Mouse (Mus musculus) inflammation-experienced regulatory T-cells, adult 16 weeks (primary cell): ENCODE measurements around the gene Ppp1r14d. TPM values are rescaled to one million over a fixed set of nuclear protein-coding genes. Genes with fewer than 3 reads are reported as not detected.

Source experiments
- polyA plus RNA-seq: library from polyadenylated mRNA; unstranded; fragments of 100-300 nt; shearing (Covaris generic); gene quantifications from one replicate; pipeline ENCODE4 v1.2.1, GENCODE M21; 2017

Ppp1r14d gene
- polyA plus RNA-seq: not detected

DNA sequence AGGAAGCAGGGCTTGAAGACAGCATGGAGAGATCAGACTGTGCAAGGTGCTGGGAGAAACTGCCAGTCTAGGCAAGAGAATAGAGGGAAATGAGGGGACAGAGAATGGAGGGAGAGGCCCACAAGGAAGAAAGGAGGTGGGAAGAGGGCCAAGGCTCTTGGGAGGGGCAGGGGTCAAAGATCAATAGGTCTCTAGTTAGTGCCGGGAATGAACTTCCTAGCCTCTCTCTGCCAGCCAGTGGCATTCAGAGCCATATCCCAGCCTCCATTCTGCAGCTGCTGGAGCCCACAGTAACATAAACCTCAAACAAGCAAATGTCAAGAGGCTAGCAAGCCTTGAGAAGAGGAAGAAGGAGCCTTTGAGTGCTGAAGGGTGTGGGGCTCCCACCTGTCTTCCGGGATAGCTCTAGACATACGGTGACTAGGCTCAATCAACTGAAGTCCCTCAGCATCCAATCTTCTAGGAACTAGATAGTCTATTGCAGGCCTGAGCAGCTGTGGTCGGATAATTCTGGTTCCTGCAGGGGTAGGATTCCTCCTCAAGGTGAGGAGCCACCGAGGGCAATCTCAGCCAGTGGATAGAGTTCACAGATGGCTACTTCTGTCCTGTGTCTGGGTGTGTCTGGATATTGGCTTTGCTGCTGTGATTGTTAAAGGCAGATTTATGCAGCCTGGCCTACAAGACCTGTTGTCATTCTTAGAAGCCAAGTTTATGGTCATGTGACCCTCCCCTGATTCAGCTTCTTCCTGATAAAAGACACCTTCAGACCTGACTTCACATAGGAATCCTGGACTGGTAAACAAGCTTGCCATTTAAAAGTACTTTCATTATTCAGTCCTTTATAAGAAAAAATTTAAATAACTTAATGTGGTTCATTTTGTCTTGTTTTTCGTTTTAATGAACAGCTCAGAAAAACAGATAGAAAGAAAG is at the start of gene Ppp1r14d:
Gene Ppp1r14d, minus strand, starts transcription at position 132 of the 930 bp plus-strand sequence.

DNA sequence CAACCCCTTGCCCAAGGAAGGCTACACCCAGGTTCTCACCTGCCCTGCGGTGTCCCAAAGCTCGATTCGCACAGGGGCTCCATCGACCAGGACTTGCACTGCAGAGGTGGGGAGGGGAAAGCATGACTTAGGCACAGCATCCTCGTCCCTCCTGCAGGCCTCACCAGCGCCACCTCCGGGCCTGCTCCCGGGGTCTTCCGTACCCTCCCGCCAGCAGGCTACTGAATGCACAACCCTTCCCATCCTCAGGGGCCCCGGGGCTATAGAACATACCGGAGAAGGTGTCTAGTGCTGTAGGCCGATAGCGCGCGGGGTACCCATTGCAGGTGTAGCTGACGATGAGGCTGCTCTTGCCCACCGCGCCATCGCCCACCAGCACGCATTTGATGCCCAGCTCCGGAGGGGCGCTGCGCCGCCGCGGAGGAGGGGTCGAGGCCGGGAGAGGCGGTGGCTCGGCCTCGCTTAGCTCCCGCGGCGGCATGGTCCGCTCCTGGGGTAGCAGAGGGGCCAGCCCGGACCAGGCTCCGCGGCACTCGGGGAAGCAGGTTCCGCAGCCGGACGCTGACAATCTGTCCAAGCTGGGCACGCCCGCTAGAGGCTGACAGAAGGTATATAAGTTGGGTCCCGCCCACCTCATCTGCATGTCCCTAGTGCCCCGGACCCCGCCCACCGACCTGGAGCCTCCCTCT is 41.1 kb upstream of the Ppp1r14d start, which contains the start of gene Rhov:
Gene Rhov, minus strand, starts transcription at position 630 of the 689 bp plus-strand sequence.

GRCm38 (mm10) chr2:119237210-119237870 is 7.6 kb upstream of the Ppp1r14d start, which contains the start of gene Spint1:
Spint1 (plus strand) TSS chr2:119237362.

DNA sequence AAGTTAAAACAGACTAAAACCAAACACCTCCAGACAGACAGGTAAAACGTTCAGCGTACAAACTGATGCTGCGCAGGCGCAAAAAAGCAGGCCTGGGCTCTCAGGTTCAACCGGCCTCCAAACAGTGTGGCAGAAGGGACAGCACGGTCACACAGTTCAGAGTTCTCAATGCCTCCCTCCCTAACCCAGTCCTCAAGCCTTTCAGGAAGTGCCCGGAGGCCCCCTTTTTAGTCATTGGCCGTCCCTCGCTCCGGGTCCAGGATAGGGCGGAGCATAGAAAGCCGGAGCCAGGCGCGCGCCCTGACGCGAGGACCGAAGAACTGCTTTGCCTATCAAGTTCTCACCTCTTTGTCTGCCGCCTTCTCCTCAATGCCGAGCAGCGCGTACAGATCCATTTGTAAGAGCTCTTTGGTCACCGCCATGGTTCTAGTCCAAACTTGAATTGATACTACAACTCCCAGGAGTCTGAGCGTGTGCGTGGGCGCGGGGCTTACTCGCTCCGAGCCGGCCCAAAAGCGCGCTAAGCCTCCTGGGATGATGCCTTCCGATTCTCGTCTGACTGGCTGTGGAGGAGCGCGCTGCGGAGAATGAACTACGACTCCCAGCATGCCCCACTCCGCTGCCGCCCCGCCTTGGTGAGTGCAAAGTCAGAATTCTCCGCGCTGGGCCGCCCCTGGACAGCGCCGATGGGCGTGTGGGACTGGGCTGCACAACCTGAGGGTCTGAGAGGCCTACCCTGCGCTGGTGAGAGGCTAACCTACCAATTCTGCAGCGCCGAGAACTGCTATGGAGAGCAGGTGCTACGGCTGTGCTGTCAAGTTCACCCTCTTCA is 21.1 kb downstream of the Ppp1r14d start, which contains the start of the genes Zfyve19 and Dnajc17:
Gene Zfyve19, plus strand, starts transcription at position 274 of the 832 bp plus-strand sequence.
Gene Dnajc17, minus strand, starts transcription at position 452 of the 832 bp plus-strand sequence.

GRCm38 (mm10) chr2:119173991-119174651 is 55.6 kb downstream of the Ppp1r14d start, which contains the start of gene Gm14137:
Gm14137 (plus strand) TSS chr2:119174509.

Other genes with a start within 250 kb of the Ppp1r14d start
- gene Ccdc32, start 200.5 kb downstream of the Ppp1r14d start, polyA plus RNA-seq: 27.1 TPM
- gene Rpusd2, start 195.1 kb downstream of the Ppp1r14d start, polyA plus RNA-seq: 3.0 TPM
- 3.4 TPM for gene Knl1, start 182.8 kb downstream of the Ppp1r14d start, polyA plus RNA-seq
- 8.4 TPM for gene Rad51, start 117.1 kb downstream of the Ppp1r14d start, polyA plus RNA-seq
- 25.7 TPM for gene Rmdn3, start 72.9 kb downstream of the Ppp1r14d start, polyA plus RNA-seq
- not detected for gene Gchfr, start 62.1 kb downstream of the Ppp1r14d start, polyA plus RNA-seq
- gene Gm14137, start 55.4 kb downstream of the Ppp1r14d start, polyA plus RNA-seq: 0.90 TPM
- 69.5 TPM for gene Zfyve19, start 21.3 kb downstream of the Ppp1r14d start, polyA plus RNA-seq
- gene Dnajc17, start 21.1 kb downstream of the Ppp1r14d start, polyA plus RNA-seq: 16.6 TPM
- gene Spint1, start 7.5 kb upstream of the Ppp1r14d start, polyA plus RNA-seq: 0.44 TPM
- 0.56 TPM for gene Rhov, start 41.4 kb upstream of the Ppp1r14d start, polyA plus RNA-seq
- gene Vps18, start 58.8 kb upstream of the Ppp1r14d start, polyA plus RNA-seq: 21.5 TPM
- not detected for gene Dll4, start 95.9 kb upstream of the Ppp1r14d start, polyA plus RNA-seq
- 0.18 TPM for gene Chac1, start 121.3 kb upstream of the Ppp1r14d start, polyA plus RNA-seq
- 5.0 TPM for gene Ino80, start 247.8 kb upstream of the Ppp1r14d start, polyA plus RNA-seq